Mouse (Mus musculus) c-Kit-positive CD71-negative TER-119-negative erythroid progenitor cells, embryonic 14.5 days (primary cell): Measurements from ENCODE around the gene Tbxas1.
A peak's percentile ranks its signal among the peaks of the same experiment; 100 is the strongest.

ENCODE experiments used
- DNase-seq: peaks from one replicate; pipeline ENCODE4 v3.0.0-alpha.2; 2013; ENCODE audit warnings: low read depth

The Tbxas1 gene

DNA sequence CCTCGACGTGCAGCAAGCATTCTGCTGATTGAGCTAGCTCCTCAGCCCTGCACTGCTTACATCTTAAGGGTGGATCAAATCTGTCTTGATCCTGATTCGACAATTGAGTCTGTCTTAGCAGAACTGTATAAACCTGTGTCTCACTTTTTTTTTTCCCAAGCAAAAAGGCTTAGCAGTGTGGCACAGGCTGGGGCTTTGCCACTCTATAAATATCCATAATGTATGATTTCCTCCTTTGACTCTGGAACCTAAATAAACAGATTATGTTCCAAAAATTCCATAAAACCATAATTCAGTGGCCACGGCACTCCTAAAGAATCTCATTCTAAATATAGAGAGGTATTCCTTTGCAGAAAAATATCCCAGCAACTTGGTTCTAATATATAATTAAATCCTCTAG lies 122.6 kb downstream of the Tbxas1 start:
- DNase-seq, result no peak

DNA sequence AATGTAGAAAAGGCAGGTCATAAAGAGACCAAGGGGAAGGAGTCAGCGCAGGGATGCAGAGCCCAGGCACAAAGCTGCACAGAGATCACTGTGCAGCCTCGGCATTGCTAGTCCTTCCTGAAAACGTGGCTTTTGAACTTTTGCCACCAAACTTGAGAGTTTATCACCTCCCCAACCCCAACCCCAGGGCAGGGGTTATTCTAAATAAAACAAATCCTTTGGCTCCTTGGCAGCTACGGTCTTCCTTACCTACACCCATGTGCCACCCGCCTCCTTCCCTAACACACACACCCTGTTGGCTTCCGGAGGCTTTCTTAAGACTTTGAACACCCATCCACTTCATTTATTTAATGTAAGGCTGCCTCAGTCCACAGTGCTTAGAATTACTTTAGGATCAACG lies 127.9 kb downstream of the Tbxas1 start:
- no peak for DNase-seq

DNA sequence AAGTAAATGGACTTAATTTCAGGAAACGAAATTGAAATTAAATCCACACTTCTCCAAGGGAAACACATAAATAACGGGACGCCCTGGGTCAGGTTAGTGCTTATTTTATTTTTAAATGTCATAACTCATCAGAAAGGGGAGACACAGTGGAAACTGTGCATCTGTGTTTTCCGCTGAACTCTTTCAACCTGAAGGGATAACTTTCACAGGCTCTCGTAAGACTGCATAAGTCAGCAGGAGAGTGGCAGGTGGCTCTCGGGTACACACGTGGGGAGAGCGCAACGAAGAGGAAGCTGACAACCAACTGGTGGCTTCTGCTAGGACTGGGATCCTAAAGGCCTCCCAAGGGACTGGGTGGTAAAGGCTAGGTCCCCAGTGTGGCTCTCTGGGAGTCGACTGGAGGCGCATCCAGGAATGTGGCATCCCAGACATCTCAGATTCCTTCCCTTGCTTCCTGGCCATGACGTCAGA lies 128.8 kb downstream of the Tbxas1 start:
- DNase-seq, result no peak

DNA sequence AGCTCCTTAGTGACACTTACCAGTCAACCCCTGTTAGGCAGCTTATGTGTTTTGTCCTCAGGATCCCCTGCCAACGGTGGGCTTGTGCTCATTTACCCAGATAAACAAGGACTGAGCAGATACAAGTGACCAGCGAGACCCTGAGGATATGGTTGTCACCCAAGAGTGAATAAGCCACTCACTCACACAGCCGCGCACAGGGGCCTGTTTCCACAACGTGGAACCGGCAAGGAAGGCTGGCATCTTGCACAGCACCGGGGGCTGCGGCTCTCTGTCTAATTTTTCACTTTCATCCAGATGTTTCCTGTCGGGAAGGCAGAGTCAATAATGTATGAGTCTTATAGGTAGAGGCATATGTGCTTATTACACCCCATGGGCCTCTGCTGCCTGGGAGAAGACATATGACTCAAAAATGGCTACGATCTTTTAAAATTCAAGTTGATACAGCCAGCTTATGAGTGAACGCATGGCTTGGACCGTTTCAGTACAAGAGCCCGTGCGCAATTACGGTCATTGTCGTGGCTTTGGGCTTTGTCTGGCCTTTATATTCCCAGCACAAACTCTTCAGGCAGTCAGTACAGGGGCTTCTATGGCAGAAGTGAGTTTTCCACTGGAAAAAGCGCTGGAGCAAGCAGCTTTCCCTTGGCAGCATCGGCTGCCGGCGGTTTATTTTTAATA lies 130.2 kb downstream of the Tbxas1 start:
- DNase-seq, result no peak

DNA sequence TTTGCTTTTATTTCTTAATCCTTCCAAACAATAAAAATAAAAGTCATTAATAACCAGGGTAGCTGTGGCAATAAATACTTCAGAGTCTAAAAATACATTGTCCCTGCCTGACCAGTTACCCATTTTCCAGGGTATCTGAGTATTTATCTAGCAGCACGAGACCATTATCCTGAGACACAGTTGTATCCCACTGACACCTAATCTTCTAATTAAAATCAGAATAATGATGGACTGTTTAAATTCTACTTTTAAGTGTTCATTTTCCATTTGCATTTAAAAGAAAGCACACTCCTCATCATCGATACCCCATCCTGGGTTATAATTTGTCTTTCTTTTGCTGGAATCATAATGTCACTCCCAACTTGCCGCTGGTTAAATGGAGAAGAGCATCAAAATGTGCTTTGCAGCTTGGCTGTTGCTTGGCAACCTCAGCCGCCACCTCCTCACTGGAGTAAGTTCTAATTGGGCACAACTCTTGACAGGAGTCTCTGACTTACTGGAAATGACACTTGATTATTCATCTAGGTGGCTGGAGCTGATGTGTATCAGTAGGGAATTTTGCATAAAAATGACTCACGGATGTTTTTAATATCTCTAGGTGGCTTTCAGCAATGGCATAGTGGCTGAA lies 130.9 kb downstream of the Tbxas1 start:
- DNase-seq, result no peak

DNA sequence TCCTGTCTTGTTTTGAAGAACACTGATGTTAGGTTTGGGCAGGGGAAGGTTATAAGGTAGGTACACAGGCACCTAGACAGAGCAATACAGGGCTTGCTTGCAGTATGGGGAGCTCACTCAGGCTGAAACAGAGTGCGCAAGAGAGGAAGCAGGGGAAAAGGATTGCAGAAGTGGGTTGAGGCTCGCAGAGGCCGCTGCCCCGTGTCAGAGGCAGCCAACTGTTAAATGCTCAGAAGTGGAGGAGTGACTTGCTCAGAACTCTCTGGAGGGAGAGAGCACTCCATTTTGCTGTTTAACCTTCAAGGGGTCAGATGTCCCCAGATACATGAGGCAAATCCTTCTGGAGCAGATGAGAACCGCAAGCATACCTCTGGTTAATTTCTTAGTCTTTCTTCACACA lies 132.0 kb downstream of the Tbxas1 start:
- DNase-seq, result peak; percentile 37

DNA sequence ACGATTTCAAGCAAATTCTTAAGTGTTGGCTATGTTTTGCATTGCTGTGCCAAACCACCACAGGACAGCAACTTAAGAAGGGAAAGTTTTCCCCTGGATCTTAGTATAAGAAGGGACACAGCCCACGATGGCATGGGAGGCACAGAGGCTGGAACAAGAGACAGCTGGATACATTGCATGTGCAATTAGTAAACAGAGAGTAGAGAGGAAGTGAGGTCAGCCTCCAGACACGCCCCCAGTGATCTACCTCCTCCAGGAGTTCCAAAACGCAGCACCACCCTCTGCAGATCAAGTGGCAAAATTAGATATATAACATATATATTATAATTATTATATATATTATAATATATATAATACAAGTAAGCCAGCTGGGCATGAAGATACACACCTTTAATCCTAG lies 132.9 kb downstream of the Tbxas1 start:
- no peak for DNase-seq

DNA sequence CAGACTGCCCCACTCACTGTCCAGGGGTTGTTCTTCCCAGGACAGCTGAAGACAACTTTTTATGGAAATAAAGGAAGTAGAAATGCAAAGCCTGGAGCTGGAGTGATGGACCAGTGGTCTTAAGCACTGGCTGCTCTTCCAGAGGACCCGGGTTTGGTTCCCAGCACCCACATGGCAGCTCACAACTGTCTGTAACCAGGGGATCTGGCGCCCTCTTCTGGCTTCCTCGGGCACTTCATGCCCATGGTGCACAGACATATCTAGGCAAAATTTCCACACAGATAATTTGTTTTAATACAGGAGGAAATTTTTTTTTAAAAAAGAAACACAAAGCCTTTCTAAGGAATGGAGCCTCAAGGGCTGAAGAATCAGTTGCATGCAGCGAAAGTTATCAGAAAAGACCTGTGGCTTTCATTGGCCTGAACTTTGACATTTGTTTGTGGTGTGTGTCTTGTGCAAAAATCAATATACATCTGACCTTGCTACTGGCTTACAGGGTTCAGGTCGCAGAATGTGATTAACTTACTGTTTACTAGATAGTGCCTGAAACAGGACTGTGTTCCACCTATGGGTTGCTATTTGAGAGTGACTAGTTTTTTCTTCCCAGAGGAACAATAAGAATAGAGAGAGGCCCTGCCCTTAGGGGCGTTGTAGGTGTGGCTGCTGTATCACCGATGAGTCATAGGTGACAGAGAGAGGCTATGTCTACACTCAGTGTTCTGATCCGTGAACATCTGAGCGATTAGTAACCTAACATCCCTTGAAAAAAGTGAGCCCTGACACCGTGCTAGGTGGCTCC lies 138.0 kb downstream of the Tbxas1 start:
- no peak for DNase-seq

DNA sequence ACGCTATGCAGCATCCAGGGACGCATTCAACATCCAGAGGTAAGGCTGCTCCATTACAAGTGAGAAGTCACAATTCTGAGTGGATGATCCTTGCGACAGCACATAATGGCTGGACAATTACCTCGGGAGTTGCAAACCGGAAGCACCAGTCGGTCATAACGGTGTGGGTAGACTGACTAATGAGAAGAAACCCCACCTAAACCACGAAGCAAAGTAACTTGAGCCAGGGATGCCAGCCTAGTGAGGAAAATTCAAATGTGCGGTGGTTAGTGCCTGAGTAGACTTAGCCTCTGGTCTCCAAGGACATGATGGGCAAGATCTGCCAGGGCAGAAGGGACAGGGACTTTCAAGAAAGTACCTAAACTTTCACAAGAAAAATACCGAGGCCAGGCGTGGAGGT lies 142.7 kb downstream of the Tbxas1 start:
- DNase-seq, result no peak

DNA sequence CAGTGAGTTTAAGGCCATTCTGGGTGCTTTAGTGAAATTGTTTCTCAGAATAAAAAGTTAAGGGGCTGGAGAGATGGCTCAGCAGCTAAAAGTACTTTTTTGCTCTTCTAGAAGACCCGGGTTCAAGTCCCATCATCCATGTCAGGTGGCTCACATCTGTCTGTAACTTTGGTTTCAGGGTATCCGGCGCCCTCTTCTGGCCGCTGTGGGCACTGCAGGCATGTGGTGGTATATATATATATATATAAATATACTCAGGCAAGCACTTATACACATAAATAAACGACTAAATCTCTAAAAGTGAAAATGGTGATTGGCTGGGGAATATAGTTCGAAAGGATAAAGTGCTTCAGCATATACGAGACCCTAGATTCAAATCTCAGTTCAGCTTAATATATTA lies 143.6 kb downstream of the Tbxas1 start:
- no peak for DNase-seq

DNA sequence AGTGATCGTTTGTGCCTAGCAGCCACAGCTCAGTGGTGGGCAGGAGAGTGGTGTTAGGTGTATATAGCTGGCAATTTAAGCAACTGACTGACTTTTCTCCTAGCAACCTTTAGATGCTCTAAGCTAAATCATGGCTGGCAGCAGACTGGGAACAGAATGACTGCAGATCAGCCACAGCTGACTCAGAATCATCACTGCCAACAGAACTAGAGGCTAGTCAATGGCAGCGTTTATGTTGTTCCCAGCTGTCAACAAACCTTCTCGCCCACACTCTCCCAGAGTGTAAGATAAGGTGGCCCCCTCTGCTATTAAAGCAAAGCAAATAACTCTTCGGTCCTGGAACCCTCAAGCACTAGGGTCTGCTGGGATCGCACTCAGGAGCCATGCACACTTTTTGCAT lies 144.0 kb downstream of the Tbxas1 start:
- no peak for DNase-seq

DNA sequence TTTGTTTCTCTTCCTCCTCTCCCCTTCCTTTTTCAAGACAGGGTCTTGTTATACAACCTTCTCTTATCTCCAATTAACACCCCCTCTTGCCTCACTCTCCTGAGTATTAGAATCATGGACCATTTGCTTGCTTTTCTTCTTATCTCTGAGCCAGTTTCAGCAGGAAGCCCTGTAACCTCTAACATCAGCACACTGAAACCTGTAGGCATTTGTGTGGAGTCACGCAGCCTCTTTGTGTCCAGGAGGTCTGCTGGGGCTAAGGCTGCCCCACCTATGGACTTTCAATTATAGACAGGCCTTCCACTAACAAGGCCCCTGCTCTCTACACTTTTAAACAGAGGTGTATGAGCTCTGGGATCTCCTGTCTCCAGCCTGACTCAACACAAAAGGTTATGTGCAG lies 146.7 kb downstream of the Tbxas1 start:
- no peak for DNase-seq

DNA sequence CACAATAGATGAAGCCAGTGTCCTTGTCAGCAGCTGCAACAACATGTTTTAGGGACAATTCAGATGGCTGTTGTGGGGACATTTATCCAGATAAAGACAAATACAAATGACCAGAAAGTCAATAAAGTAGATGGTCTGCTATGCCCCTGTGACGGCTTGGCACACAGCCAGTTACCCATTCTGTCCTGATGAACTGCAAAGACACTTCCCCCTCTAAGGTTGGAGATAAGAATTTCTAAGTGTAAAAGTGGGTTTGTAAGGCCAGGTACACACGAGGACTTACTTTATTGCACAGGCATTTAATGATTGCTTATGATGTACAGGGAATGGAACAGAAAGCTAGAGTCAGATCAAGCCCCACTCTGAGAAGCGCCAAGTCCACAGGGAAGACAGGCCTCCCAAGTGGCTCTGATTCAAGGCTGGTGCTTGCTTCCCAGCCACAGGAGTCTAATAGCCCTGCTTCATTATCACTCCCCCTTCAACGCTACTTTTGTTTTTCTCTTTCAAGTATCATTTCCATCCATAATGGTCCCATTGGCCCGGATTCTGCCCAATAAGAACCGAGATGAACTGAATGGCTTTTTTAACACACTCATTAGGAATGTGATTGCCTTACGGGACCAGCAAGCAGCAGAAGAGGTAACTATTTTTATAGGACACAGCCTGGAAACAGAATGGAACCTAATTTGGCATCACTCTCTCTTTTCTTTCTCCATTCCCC lies 147.4 kb downstream of the Tbxas1 start:
- DNase-seq, result no peak

DNA sequence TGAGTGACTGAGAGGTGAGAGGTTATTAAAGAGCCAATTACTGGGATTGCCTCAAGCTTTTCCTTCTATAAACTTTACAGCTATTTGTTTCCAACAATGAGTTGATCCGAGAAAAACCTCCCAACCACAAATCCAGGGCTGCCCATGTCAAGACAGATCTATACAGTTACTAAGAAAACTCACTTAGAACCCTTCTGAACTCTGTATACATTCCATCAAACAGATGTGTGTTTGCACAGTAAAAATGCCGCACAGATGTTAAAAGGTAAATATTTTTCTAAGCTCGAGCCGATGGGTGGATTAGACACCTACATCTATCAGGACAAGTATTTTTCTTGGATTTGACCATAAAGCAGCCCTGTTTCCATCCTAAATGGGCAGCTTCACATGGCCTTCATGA lies 149.4 kb downstream of the Tbxas1 start:
- DNase-seq, result no peak

DNA sequence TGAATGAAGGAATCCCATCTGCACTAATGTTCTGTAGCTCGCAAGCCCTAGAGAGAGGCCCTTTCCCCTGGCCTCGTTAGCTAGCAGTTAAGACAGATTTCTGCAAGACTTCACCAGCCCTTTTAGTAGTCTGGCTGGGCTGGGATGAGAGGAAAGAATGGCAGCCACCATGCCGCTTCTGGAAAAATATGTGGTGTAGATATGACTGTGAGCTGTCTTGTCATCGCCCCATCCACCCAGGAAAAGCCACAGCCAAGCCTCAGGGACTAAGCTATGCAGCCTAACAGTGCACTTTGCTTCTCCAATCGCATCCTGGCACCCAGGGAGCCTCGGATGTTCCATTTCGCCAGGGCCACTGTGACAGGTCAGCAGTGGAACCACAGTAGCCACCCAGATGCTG lies 149.8 kb downstream of the Tbxas1 start:
- no peak for DNase-seq

DNA sequence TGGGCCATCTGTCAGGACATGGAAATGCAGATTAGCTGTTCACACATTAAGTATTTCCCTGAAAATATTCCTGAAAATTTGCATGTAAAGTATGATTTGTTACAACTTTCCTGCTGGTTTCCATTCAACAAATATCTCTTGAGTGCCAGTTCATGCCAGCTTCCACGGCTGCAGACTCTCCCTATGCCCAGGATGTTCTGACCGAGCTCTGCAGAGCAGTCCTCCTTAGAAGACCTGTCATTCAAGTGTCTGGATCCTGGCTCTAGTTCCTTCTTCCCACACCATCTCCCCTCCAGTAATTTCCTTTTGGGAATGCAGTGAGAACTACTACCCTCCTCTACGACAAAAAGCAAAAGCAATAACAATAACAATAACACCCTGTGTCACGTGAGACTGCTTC lies 155.5 kb downstream of the Tbxas1 start:
- no peak for DNase-seq

DNA sequence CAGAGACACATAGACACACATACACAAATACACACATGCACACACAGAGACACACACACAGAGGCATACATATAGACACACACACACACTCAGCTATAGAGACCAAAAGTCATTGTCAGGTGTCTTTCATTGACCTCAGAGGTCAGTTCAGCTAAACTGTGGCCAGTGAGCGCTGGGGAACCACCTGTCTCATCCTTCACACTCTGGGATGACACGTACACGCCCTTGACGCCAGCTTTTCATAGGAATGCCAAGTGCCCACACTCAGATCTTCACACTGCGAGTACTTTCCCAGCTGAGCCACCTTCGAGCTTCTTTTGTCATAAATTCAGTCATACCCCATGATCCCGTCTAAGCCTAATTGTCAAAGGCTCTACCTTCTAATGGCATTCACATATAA lies 158.5 kb downstream of the Tbxas1 start:
- DNase-seq, result no peak

DNA sequence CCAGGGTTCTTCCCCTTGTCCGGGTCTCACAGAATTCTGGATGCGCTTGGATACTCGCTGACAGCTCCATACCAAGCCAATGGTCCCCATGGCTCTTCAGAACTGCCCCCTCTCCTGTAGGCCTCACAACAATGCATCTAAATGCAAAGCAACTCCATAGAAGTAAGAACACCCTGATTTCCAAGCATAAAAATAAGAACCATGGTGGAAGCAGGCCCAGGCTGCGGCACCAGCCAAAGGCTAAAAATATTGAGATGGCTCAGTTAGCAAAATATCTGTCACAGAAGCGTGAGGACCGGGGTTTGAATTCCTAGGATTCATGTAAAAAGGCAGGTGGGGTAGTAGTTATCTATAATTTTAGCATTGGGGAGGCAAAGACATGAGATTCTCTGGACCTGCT lies 159.8 kb downstream of the Tbxas1 start:
- DNase-seq, result no peak

DNA sequence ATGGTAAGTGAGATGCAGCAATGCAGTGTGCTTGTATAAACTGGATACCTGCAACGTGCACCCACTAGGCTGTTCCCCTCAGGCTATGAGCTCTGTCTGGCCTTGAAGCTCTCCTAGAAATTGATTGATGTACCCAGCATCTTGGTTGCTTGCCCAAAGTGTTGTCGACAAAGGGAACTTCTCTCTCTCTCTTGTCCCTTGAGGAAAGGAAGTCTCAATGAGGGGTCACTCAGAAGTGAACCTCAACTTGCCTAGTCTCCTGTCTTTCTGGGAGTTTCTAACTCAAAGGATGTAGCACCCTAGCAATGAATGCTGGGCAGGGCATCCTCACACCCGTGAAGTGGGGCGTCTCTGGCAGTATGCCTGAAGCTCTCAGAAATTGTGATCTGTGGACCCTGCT lies 161.0 kb downstream of the Tbxas1 start:
- DNase-seq, result no peak

DNA sequence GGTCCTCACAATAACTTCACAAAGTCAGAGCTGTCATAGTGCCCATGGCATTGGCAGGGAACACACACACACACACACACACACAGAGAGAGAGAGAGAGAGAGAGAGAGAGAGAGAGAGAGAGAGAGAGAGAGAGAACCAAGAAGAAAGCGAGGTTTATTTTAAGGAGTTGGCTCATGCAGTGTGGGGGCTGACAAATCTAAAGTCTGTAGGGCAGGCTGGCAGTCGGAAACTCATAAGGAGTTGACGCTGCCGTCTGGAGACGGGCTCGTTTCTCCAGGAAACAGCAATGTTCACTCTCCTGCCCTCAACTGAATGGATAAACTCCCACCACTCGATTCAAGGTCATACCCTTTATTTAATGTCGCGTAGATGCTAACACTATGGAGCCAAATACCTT lies 165.2 kb downstream of the Tbxas1 start:
- no peak for DNase-seq

DNA sequence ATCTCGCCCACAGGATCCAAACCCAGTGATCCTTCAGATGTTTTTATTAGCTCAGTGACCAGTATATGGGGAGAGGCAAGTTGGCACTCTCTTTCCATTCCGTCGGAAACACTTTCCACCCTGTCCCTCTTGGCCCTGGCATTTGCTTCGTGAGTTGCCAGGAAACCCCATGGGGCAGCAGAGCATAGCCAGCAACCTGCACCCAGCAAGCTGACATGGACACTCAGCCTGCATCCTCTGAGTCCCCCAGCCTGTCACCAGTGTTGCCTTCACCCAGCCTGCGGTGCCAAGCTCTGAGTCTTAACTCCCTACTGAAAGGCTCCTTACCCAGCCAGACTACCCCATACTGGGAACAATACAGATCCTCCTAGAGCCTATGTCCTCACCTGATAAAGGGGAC lies 173.9 kb downstream of the Tbxas1 start:
- DNase-seq, result no peak

DNA sequence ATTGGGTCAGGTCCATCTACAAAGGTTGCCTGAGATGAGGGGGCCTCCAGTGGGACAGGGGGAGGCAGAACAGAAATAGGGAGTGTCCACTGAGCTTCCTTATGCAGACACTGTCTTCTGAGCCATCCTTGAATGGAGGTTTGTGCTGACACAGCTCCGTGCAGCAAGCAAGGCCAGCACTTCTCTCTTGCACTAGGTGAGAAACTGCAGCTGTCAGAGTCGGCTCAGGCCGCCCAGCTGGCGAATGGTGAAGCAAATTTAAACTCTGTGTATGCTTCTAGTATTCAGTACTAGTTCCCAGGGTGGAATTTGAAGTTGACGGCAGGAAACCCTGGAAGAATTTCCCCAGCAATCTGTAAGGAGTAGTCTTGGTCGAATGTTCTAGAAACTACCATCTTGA lies 175.6 kb downstream of the Tbxas1 start:
- no peak for DNase-seq
